Mouse (Mus musculus) ES-Bruce4 (cell line): Measurements from ENCODE around the gene Ptar1.

Experiments
- CTCF ChIP-seq: IDR thresholded peaks from one replicate; pipeline ENCODE4 v1.8.1; 2011; ENCODE audit warnings: low read depth, low read length
- EP300 ChIP-seq: IDR thresholded peaks from 2 replicates; pipeline ENCODE4 v1.6.1; 2011; ENCODE audit warnings: low read depth, low read length; ENCODE audit not compliant: insufficient read depth
- POLR2A ChIP-seq: IDR thresholded peaks from one replicate; pipeline ENCODE4 v1.8.1; 2011; ENCODE audit warnings: low read length; ENCODE audit not compliant: insufficient read depth

GRCm38 (mm10) chr19:23686962-23687295 lies 300 bp upstream of the Ptar1 start:
- TF ChIP-seq EP300 (no peak), POLR2A (no peak), CTCF (no peak)
